Mouse (Mus musculus) brain, embryonic 14.5 days (tissue): ENCODE data around the gene Rars2. TPM values are rescaled to one million over a fixed set of nuclear protein-coding genes. Genes with fewer than 3 reads are reported as not detected.
A peak's percentile ranks its signal among the peaks of the same experiment; 100 is the strongest.

Source experiments
- DNase-seq: peaks from one replicate; pipeline ENCODE4 v3.0.0-alpha.2; 2011; ENCODE audit warnings: low read depth
- CTCF ChIP-seq: fragments of 200-500 bp; IDR thresholded peaks from 2 replicates; pipeline ENCODE4 v1.5.1; 2012; ENCODE audit warnings: inconsistent platforms, mild to moderate bottlenecking, moderate library complexity, borderline replicate concordance; ENCODE audit not compliant: insufficient read depth, insufficient read length; ENCODE audit errors: extremely low read depth
- POLR2A ChIP-seq: fragments of 200-500 bp; IDR thresholded peaks from 2 replicates; pipeline ENCODE4 v1.6.1; 2012; ENCODE audit warnings: mild to moderate bottlenecking, inconsistent platforms, borderline replicate concordance; ENCODE audit not compliant: poor library complexity, insufficient read depth, insufficient read length, severe bottlenecking; ENCODE audit errors: extremely low read depth
- polyA plus RNA-seq: library from polyadenylated mRNA; depleted of rRNA; stranded (reverse); fragments of >200 nt; gene quantifications from 2 replicates; pipeline ENCODE4 v1.2.3, GENCODE M21; 2012

The Rars2 gene
- polyA plus RNA-seq, 1 experiment, result 27.3 TPM

GRCm38 (mm10) chr4:34616146-34616545 is 1.4 kb downstream of the Rars2 start:
- no peak for DNase-seq
- no peak for TF ChIP-seq POLR2A
- TF ChIP-seq CTCF, result no peak

- TF ChIP-seq CTCF (no peak), POLR2A (no peak)
- no peak for DNase-seq
Measured at GRCm38 (mm10) chr4:34625556-34625955, 10.8 kb downstream of the Rars2 start.

- no peak for TF ChIP-seq CTCF
- no peak for TF ChIP-seq POLR2A
- DNase-seq, result no peak
Measured at GRCm38 (mm10) chr4:34626401-34626800, 11.6 kb downstream of the Rars2 start.

- DNase-seq, result no peak
- no peak for TF ChIP-seq POLR2A
Measured at GRCm38 (mm10) chr4:34629956-34630355, 15.2 kb downstream of the Rars2 start.

- TF ChIP-seq POLR2A, result no peak
- no peak for TF ChIP-seq CTCF
- no peak for DNase-seq
Measured at GRCm38 (mm10) chr4:34634129-34634528, 19.4 kb downstream of the Rars2 start.

GRCm38 (mm10) chr4:34636036-34636435 is 21.3 kb downstream of the Rars2 start:
- TF ChIP-seq CTCF (no peak), POLR2A (no peak)
- no peak for DNase-seq

GRCm38 (mm10) chr4:34637386-34637785 is 22.6 kb downstream of the Rars2 start:
- no peak for TF ChIP-seq POLR2A
- TF ChIP-seq CTCF, result no peak
- DNase-seq, result no peak

- peak; percentile 3 for DNase-seq
- TF ChIP-seq CTCF, result no peak
- TF ChIP-seq POLR2A, result no peak
Measured at GRCm38 (mm10) chr4:34637851-34638250, 23.1 kb downstream of the Rars2 start.

GRCm38 (mm10) chr4:34639745-34640364 is 25.1 kb downstream of the Rars2 start:
- no peak for TF ChIP-seq POLR2A
- no peak for TF ChIP-seq CTCF
- no peak for DNase-seq

GRCm38 (mm10) chr4:34640731-34641130 is 26.0 kb downstream of the Rars2 start:
- no peak for DNase-seq

GRCm38 (mm10) chr4:34644779-34645178 is 30.0 kb downstream of the Rars2 start:
- DNase-seq, result no peak
- TF ChIP-seq CTCF, result no peak
- no peak for TF ChIP-seq POLR2A

More at GRCm38 (mm10) chr4:34640731-34641130, 26.0 kb downstream of the Rars2 start:
- TF ChIP-seq POLR2A (no peak), CTCF (no peak)

- no peak for TF ChIP-seq POLR2A
- TF ChIP-seq CTCF, result no peak
- no peak for DNase-seq
Measured at GRCm38 (mm10) chr4:34653179-34653578, 38.4 kb downstream of the Rars2 start.

GRCm38 (mm10) chr4:34656101-34656500 is 41.3 kb downstream of the Rars2 start:
- DNase-seq, result no peak
- no peak for TF ChIP-seq CTCF
- TF ChIP-seq POLR2A, result no peak

- DNase-seq, result no peak
- TF ChIP-seq POLR2A (no peak), CTCF (no peak)
Measured at GRCm38 (mm10) chr4:34659012-34659411, 44.3 kb downstream of the Rars2 start.
